Mouse (Mus musculus) lung, embryonic 14.5 days (tissue): ENCODE data around the gene Twnk. TPM values are rescaled to one million over a fixed set of nuclear protein-coding genes. Genes with fewer than 3 reads are reported as not detected.

Source experiments
- ATAC-seq: fragments of 200-750 bp; cut with Nextera tagmentation; 2 replicates; pipeline ENCODE4 v1.8.0; 2017; ENCODE audit warnings: mild to moderate bottlenecking, moderate TSS enrichment, moderate library complexity; ENCODE audit not compliant: insufficient read depth
- DNase-seq: peaks from one replicate; pipeline ENCODE4 v3.0.0-alpha.2; 2015
- H3K27ac ChIP-seq: fragments of 300-500 bp; sonication (generic); 2 replicates; pipeline ENCODE4 v1.5.1; 2014; ENCODE audit warnings: low read depth, mild to moderate bottlenecking, moderate library complexity
- H3K27me3 ChIP-seq: fragments of 300-500 bp; sonication (generic); 2 replicates; pipeline ENCODE4 v1.6.1; 2014; ENCODE audit warnings: low read length, control low read depth; ENCODE audit not compliant: insufficient read depth
- H3K36me3 ChIP-seq: fragments of 300-500 bp; sonication (generic); 2 replicates; pipeline ENCODE4 v1.6.1; 2014; ENCODE audit warnings: control low read depth; ENCODE audit not compliant: insufficient read depth
- H3K4me1 ChIP-seq: fragments of 300-500 bp; sonication (generic); 2 replicates; pipeline ENCODE4 v1.6.1; 2014; ENCODE audit warnings: antibody characterized with exemption, control low read depth; ENCODE audit not compliant: insufficient read depth
- H3K4me2 ChIP-seq: fragments of 300-500 bp; sonication (generic); 2 replicates; pipeline ENCODE4 v1.6.1; 2014; ENCODE audit warnings: mild to moderate bottlenecking
- H3K4me3 ChIP-seq: fragments of 300-500 bp; sonication (generic); 2 replicates; pipeline ENCODE4 v1.5.1; 2014; ENCODE audit warnings: low read depth, low read length
- H3K9ac ChIP-seq: fragments of 300-500 bp; sonication (generic); 2 replicates; pipeline ENCODE4 v1.6.1; 2014
- H3K9me3 ChIP-seq: fragments of 300-500 bp; sonication (generic); 2 replicates; pipeline ENCODE4 v1.6.1; 2016; ENCODE audit warnings: low read depth, low read length, control low read depth
- CTCF ChIP-seq: IDR thresholded peaks from 2 replicates; pipeline ENCODE4 v1.5.1; 2016; ENCODE audit warnings: antibody characterized with exemption, low read depth
- WGBS: fragments of 180-500 bp; shearing (Covaris S2); extraction: QIAGEN DNeasy Blood & Tissue Kit; methylation state at CpG from one replicate; pipeline ENCODE4 v1.1.7; 2014; 5-methylcytosine and 5-hydroxymethylcytosine counted together
- polyA plus RNA-seq: library from polyadenylated mRNA; unstranded; fragments of >200 nt; fragmentation: Nextera tagmentation; extraction: Ambion mirVana; gene quantifications from 2 replicates; pipeline ENCODE4 v1.2.1, GENCODE M21; 2014

Twnk gene
- polyA plus RNA-seq, 1 experiment from 2014 or later = 14.8 TPM

GRCm38 (mm10) chr19:44989567-44990495, 15.6 kb upstream of the Twnk start:
- peak; percentile 52 for ATAC-seq

GRCm38 (mm10) chr19:44991031-44991430, 14.4 kb upstream of the Twnk start:
- Histone ChIP-seq H3K27me3 (no peaks in the 10 kb centered on the region), H3K4me1 (peaks cover 10% of the 10 kb centered on the region), H3K4me2 (peak overlapping the region; percentile 8; the same call in 1 of the 2 replicates), H3K9ac (no peak overlapping the region), H3K27ac (no peak overlapping the region), H3K9me3 (no peaks in the 10 kb centered on the region), H3K36me3 (no peaks in the 10 kb centered on the region), H3K4me3 (no peak overlapping the region)
- DNase-seq = no peak
- WGBS = 59% methylated on average over 8 of the region's 8 CpGs
- ATAC-seq = no peak
- no peak for TF ChIP-seq CTCF

More at GRCm38 (mm10) chr19:44989567-44990495, 15.6 kb upstream of the Twnk start:
- H3K4me3 ChIP-seq = peak overlapping the region; percentile 64
- DNase-seq = no peak
- H3K9me3 ChIP-seq = no peaks in the 10 kb centered on the region
- H3K4me1 ChIP-seq = peaks cover 10% of the 10 kb centered on the region
- 6% methylated on average over 22 of the region's 22 CpGs for WGBS
- H3K4me2 ChIP-seq = peak overlapping the region; percentile 100
- no peaks in the 10 kb centered on the region for H3K36me3 ChIP-seq
- no peaks in the 10 kb centered on the region for H3K27me3 ChIP-seq
- no peak for TF ChIP-seq CTCF
- H3K27ac ChIP-seq = no peak overlapping the region
- peak overlapping the region; percentile 70 for H3K9ac ChIP-seq

- Histone ChIP-seq H3K4me2 (no peak overlapping the region), H3K27ac (no peak overlapping the region), H3K4me3 (no peak overlapping the region), H3K9me3 (no peaks in the 10 kb centered on the region), H3K27me3 (no peaks in the 10 kb centered on the region), H3K9ac (no peak overlapping the region), H3K36me3 (no peaks in the 10 kb centered on the region), H3K4me1 (peaks cover 10% of the 10 kb centered on the region)
- WGBS = 49% methylated on average over 7 of the region's 7 CpGs
- DNase-seq (no peak), ATAC-seq (no peak)
- TF ChIP-seq CTCF = no peak
Measured at GRCm38 (mm10) chr19:44992246-44992645, 13.2 kb upstream of the Twnk start.

GRCm38 (mm10) chr19:44992712-44993111, 12.8 kb upstream of the Twnk start:
- peaks cover 10% of the 10 kb centered on the region for H3K4me1 ChIP-seq
- no peaks in the 10 kb centered on the region for H3K36me3 ChIP-seq
- no peaks in the 10 kb centered on the region for H3K27me3 ChIP-seq
- H3K9ac ChIP-seq = no peak overlapping the region
- DNase-seq = no peak
- no peak overlapping the region for H3K27ac ChIP-seq
- no peak overlapping the region for H3K4me2 ChIP-seq
- ATAC-seq = no peak
- WGBS = 53% methylated on average over 7 of the region's 7 CpGs
- H3K4me3 ChIP-seq = no peak overlapping the region
- no peaks in the 10 kb centered on the region for H3K9me3 ChIP-seq
- TF ChIP-seq CTCF = no peak

- no peak for ATAC-seq
Measured at GRCm38 (mm10) chr19:44997786-44998185, 7.7 kb upstream of the Twnk start.

GRCm38 (mm10) chr19:44999647-45000046, 5.8 kb upstream of the Twnk start:
- H3K27me3 ChIP-seq = no peaks in the 10 kb centered on the region
- 83% methylated on average over 8 of the region's 8 CpGs for WGBS
- H3K4me1 ChIP-seq = no peaks in the 10 kb centered on the region
- no peak overlapping the region for H3K9ac ChIP-seq
- H3K4me2 ChIP-seq = no peak overlapping the region
- no peak for TF ChIP-seq CTCF
- peaks cover 22% of the 10 kb centered on the region for H3K36me3 ChIP-seq
- H3K27ac ChIP-seq = no peak overlapping the region
- DNase-seq (no peak), ATAC-seq (no peak)
- H3K9me3 ChIP-seq = no peaks in the 10 kb centered on the region
- H3K4me3 ChIP-seq = no peak overlapping the region

More at GRCm38 (mm10) chr19:44997786-44998185, 7.7 kb upstream of the Twnk start:
- H3K36me3 ChIP-seq = peaks cover 5% of the 10 kb centered on the region; the same call in 1 of the 2 replicates
- no peak for TF ChIP-seq CTCF
- WGBS = 73% methylated on average over 11 of the region's 11 CpGs
- no peak for DNase-seq
- no peak overlapping the region for H3K4me2 ChIP-seq
- H3K9ac ChIP-seq = no peak overlapping the region
- no peaks in the 10 kb centered on the region for H3K27me3 ChIP-seq
- H3K9me3 ChIP-seq = no peaks in the 10 kb centered on the region
- no peak overlapping the region for H3K27ac ChIP-seq
- H3K4me3 ChIP-seq = no peak overlapping the region
- H3K4me1 ChIP-seq = no peaks in the 10 kb centered on the region

- no peak for ATAC-seq
- Histone ChIP-seq H3K4me2 (no peak overlapping the region), H3K9me3 (no peaks in the 10 kb centered on the region), H3K27me3 (no peaks in the 10 kb centered on the region), H3K4me1 (peaks cover 10% of the 10 kb centered on the region), H3K36me3 (peaks cover 27% of the 10 kb centered on the region), H3K4me3 (no peak overlapping the region), H3K27ac (no peak overlapping the region), H3K9ac (no peak overlapping the region)
- peak; percentile 31; the same call in 1 of the 2 replicates for TF ChIP-seq CTCF
- DNase-seq = no peak
- 56% methylated on average over 3 of the region's 3 CpGs for WGBS
Measured at GRCm38 (mm10) chr19:45002301-45002700, 3.2 kb upstream of the Twnk start.
